Mouse (Mus musculus) right cerebral cortex, postnatal 25 days (tissue): ENCODE results near the gene Nubp2.

Experiments used
- DNase-seq: peaks from one replicate; pipeline ENCODE4 v3.0.0; 2022

Nubp2 gene

DNA sequence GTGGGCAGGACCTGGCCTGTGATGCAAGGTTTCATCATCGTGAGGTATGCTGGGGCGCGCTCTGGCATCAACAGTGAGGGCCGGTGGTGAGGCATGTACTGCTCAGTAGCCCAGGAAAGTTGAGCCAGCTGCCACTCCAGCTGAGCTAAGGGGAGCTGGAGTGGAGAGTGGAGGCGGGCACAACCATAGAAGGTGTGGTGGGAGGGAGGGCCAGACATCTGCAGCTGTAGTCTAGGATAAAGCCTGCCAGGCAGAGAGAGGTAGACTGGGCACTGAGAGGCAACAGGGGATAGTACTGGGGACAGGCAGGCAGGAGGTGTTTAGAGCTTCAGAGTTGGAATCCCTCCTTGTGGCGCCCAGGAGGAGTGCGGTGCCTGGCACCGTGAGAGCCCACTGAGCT, 26.1 kb downstream of the Nubp2 start:
- no peak for DNase-seq

DNA sequence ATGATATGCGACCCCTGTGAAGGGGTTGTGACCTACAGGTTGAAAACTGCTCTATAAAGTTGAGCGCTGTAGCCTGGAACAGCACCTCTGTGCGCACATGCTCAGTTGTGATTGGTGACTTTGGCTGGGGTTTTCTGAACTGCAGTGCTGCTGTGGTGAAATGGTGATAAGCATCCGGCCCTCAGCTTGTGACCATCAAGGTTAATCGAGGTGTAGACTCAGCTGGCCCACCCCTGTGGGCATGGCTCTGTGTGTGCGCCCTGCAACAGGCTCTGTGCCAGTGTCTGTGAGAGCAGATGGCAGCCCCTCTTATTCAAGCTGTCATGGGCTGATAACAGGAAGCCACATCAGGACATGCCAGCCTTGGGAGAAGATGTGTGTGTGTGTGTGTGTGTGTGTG, 27.2 kb downstream of the Nubp2 start:
- no peak for DNase-seq

- no peak for DNase-seq
Observed at GRCm38 (mm10) chr17:24857831-24858470, 28.2 kb downstream of the Nubp2 start.

DNA sequence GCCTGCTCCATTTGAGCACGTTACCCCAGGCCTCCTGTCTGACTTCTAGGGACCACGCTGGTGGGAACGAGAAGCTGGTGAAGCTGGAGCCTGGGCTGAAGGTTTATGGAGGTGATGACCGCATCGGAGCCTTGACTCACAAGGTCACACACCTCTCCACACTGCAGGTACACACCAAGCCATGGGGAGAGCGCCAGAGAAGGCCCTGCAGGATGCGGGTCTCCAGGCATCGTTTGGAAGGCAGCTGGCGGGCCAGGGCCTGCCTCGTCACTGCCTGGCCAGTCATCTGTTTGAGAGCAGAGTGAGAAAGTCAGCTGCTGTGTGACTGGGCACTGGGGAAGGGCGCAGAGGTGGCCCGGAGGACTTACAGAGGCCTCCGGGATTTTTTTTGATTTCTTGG, 29.6 kb downstream of the Nubp2 start:
- no peak for DNase-seq

DNA sequence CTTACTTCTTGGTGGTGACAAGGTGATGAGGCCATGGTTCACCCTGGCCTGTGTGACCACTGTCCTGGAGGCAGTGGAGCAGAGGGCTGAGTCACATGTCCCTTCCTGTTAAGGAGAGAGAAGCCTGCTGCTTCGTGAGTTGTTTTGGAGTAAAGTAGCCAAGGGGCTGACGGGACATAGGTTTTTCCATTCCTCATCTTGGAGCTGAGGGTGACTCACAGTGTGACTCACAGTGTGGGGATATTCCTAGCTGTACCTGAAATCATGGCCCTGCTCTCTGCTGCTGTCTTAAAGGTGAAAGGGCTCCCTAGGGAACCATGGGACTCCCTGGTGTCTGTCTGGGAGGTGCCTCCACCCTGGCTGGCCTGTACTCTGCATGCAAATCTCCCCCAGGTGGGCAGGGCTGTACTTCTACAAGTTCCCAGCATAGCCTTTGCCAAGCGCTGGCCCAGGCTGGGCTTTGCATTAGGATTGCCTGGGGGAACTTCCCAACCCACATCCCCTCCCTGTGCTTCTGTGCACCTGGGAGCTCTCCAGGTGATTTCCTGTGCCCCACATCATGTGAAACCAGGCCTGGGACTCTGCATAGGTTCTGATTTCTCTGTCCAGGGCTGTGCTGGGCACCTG, 30.2 kb downstream of the Nubp2 start:
- DNase-seq, result no peak

GRCm38 (mm10) chr17:24851381-24852125, 34.6 kb downstream of the Nubp2 start:
- DNase-seq, result no peak

DNA sequence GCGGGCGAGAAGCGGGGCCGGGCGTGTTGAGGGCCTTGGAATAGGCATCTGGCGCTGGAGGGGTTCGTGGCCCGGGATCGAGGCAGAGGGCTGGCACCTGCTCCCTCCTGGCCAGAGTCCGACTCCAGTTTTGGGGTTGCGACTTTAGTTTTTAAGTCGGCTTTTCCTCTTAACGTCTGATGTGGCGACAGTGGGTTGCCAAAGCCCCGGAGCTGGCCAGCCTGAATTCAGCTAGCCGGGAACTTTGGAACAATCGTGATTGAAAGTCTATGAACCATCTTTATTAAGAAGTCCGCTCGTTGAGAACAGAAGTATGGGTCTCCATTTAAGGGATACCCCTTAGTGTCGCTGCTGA, 35.4 kb downstream of the Nubp2 start:
- no peak for DNase-seq

DNA sequence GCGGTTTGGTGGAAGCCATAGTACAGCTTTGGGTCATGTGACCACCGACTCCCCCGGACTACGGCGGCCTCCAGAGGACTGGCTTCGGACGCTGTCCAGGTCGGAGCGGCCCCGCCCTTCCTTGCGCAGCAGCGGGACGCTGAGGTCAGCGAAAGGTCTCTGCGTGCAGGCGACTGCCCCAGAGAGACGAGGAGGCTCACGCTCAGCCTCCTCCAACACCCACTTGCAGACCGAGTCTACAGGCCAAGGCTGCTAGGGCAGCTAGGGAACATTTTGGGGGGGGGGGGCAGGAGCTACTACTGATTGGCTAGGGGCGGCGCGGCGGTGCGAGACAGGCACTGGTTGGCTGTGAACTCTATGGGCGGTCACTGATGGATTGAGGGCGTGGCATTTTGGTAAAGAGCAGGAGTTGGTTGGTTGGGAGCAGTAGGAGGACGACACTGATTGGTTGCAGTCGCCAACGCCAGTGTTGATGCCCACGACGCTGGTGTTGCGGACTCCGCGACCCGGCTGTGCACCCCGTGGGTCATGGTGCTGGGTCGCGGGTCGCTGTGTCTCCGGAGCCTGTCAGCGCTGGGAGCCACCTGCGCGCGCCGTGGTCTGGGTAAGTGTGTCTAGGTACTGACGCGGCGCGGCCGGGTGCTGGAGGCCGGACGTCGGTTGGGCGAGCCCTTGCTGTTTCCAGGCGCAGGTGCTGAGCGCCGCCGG, 35.9 kb downstream of the Nubp2 start, which contains the start of gene Fahd1:
Gene Fahd1 (minus strand): TSS at position 300 of the 708 bp plus-strand sequence.
- DNase-seq, result peak; percentile 96

GRCm38 (mm10) chr17:24849733-24850064, 36.5 kb downstream of the Nubp2 start:
- DNase-seq, result no peak

DNA sequence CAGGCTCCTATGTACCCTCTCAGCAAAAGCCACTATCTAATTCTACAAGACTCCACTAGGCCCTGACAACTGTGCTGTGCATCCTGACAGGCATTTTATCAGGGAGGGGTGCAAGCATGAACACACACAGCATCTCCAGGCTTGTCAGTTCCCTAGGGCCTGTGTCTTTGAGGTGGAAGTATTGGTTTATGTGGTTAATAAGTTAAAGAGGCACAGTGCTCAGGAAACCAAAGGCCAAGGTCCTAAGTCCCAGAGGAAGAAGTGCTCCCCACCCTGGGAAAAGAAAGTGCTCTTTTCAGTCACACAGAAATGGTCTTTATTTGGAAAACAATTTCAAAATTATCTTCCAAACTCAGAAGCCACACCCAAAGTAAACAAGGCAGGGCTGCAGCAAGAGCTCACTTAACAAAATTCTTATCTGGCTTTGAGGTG, 37.5 kb downstream of the Nubp2 start:
- no peak for DNase-seq

DNA sequence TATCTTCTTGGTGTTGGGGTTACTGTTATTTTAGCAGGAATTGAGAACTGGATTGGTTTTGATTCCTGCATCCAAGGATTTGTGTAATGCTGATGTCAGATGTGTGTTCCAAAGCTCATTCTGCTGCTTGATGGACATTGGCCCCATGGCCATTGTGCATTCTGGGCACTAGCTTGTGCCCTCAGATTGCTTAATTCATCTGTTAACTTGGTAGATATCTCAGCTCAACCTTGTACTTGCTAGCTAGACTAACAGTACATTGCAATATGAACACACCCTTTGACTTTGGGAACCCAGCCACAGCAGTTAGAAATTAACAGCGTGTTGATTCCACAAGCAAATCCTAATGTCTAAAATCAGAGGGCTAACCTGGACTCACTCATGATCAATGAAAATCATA, 38.8 kb downstream of the Nubp2 start:
- no peak for DNase-seq

- no peak for DNase-seq
Observed at GRCm38 (mm10) chr17:24844525-24844924, 41.6 kb downstream of the Nubp2 start.

- no peak for DNase-seq
Observed at GRCm38 (mm10) chr17:24842631-24843030, 43.5 kb downstream of the Nubp2 start.

GRCm38 (mm10) chr17:24841133-24841532, 45.0 kb downstream of the Nubp2 start:
- no peak for DNase-seq

DNA sequence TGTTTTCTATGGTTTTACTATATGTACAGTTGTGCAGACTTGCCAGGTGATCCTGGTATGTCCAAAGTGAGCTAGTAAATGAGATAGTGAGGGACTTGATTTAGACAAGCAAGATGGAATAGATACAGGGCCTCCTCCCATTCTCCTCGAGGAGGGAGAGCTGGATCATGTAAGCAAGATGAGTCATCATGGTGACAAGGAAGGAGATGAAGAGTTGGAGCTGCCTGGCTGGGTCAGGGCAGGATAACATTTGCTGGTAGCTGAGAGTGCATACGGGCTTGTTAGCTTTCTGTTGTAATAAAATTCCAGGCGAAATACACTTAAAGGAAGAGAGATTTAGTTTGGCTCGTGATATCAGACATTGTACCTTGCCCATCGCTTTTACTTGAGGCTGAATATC, 45.8 kb downstream of the Nubp2 start:
- DNase-seq, result no peak

GRCm38 (mm10) chr17:24839842-24840241, 46.3 kb downstream of the Nubp2 start, which contains the start of gene Hagh:
TSS of gene Hagh (plus strand) at chr17:24840143.
- no peak for DNase-seq
